Mouse (Mus musculus): ENCODE measurements around the gene Gstp3.
A peak's percentile ranks its signal among the peaks of the same experiment; 100 is the strongest.
"Not testable (repeated sequence)": the region's sequence is repeated elsewhere in the genome, so short reads cannot be mapped to it uniquely, and the experiment has no call there.

Gene Gstp3

GRCm38 (mm10) chr19:4072706-4073424 is 13.5 kb upstream of the Gstp3 start:
- Histone ChIP-seq H3K4me1 (replicated peaks; ENCODE audit: low read depth, low read length) (peaks cover 15% of the 10 kb centered on the region), H3K9me3 (ENCODE audit: low read length) (peaks cover 16% of the 10 kb centered on the region)

GRCm38 (mm10) chr19:4071406-4071805 is 12.0 kb upstream of the Gstp3 start:
- H3K4me3 ChIP-seq (replicated peaks; ENCODE audit: low read length) = no peak overlapping the region
- peaks cover 13% of the 10 kb centered on the region for H3K9me3 ChIP-seq (ENCODE audit: low read length)
- H3K4me1 ChIP-seq (replicated peaks; ENCODE audit: low read depth, low read length) = peaks cover 21% of the 10 kb centered on the region
- no peak for TF ChIP-seq NANOG (IDR thresholded peaks at IDR 0.05; ENCODE audit: borderline replicate concordance, low read length)
- no peak for TF ChIP-seq POU5F1 (IDR thresholded peaks at IDR 0.05; ENCODE audit: borderline replicate concordance, low read length)
- TF ChIP-seq CTCF (conservative IDR thresholded peaks at IDR 0.05; ENCODE audit: low read length) = no peak
- H3K27me3 ChIP-seq (ENCODE audit: insufficient read depth, low read length) = no peaks in the 10 kb centered on the region
- H3K36me3 ChIP-seq (ENCODE audit: insufficient read depth, low read length) = no peaks in the 10 kb centered on the region

More at GRCm38 (mm10) chr19:4072706-4073424, 13.5 kb upstream of the Gstp3 start:
- Histone ChIP-seq H3K27me3 (ENCODE audit: insufficient read depth, low read length) (no peaks in the 10 kb centered on the region), H3K36me3 (ENCODE audit: insufficient read depth, low read length) (no peaks in the 10 kb centered on the region), H3K4me3 (replicated peaks; ENCODE audit: low read length) (no peak overlapping the region)
- TF ChIP-seq CTCF (conservative IDR thresholded peaks at IDR 0.05; ENCODE audit: low read length) = no peak

DNA sequence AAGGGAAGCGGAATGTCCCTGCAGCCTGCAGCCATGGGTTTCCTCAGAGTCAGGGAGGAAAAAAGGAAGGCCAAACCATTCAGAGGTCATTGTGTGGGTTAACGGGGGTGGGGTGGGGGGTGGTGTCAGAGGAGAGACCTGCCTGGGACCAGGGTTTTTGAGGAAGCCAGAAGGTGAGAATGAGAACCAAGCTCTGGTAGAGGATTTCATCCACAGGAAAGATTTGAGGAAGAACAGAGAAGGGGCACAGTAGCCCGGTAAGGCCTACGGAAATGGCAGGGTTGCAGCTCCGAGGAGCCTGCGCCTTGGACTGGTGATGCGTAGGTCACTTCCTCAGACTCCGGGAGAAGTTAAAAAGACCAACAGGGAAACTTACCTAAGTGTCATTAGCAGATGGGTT is 11.4 kb upstream of the Gstp3 start:
- H3K4me3 ChIP-seq (replicated peaks; ENCODE audit: low read length) = 0 out of 2 replicates have a peak overlapping the region, but pooled peaks have one; percentile 17
- H3K27me3 ChIP-seq (ENCODE audit: insufficient read depth, low read length) = no peaks in the 10 kb centered on the region
- peaks cover 21% of the 10 kb centered on the region for H3K4me1 ChIP-seq (replicated peaks; ENCODE audit: low read depth, low read length)
- H3K36me3 ChIP-seq (ENCODE audit: insufficient read depth, low read length) = no peaks in the 10 kb centered on the region
- TF ChIP-seq NANOG (IDR thresholded peaks at IDR 0.05; ENCODE audit: borderline replicate concordance, low read length) = no peak
- no peak for TF ChIP-seq CTCF (conservative IDR thresholded peaks at IDR 0.05; ENCODE audit: low read length)
- no peak for TF ChIP-seq POU5F1 (IDR thresholded peaks at IDR 0.05; ENCODE audit: borderline replicate concordance, low read length)
- peaks cover 10% of the 10 kb centered on the region for H3K9me3 ChIP-seq (ENCODE audit: low read length)

GRCm38 (mm10) chr19:4070311-4070710 is 10.9 kb upstream of the Gstp3 start:
- 0 out of 2 replicates have a peak overlapping the region, but pooled peaks have one; percentile 17 for H3K4me3 ChIP-seq (replicated peaks; ENCODE audit: low read length)
- H3K9me3 ChIP-seq (ENCODE audit: low read length) = peaks cover 6% of the 10 kb centered on the region
- peaks cover 21% of the 10 kb centered on the region for H3K4me1 ChIP-seq (replicated peaks; ENCODE audit: low read depth, low read length)
- TF ChIP-seq NANOG (IDR thresholded peaks at IDR 0.05; ENCODE audit: borderline replicate concordance, low read length) (no peak), POU5F1 (IDR thresholded peaks at IDR 0.05; ENCODE audit: borderline replicate concordance, low read length) (no peak), CTCF (conservative IDR thresholded peaks at IDR 0.05; ENCODE audit: low read length) (no peak)
- H3K36me3 ChIP-seq (ENCODE audit: insufficient read depth, low read length) = no peaks in the 10 kb centered on the region
- H3K27me3 ChIP-seq (ENCODE audit: insufficient read depth, low read length) = no peaks in the 10 kb centered on the region

DNA sequence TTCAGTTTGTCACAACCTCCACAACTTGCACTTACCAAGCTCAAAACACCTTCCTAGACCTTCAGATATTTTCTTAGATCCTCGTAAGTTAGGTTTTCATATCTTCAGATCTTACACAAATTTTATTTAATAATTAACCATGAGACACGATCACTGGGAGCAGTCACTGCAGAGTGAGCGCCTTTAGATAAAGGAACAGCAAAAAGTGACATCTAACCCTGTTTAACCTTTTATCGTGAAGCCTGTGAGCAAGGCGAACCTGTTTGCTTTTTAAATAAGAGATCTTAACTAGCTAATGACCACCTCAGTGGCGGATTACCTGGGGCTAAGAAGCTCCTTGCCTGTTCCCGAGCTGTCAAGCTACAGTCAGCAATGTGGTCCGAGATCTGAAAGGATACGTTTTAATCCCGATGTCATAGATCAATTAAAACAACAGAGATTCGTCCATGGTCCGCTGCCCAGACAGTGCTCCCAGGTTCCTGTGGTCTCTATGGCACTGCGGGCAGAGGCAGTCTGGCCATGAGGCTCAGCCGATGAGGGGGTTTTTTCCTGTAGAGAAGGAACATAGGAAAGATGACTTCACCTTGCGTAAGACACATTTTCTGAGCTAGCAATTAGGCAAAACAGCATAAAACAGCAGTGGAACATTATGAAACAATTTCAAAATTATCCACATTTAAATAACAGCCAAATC is 9.5 kb upstream of the Gstp3 start:
- peaks cover 5% of the 10 kb centered on the region for H3K9me3 ChIP-seq (ENCODE audit: low read length)
- no peak overlapping the region for H3K4me3 ChIP-seq (replicated peaks; ENCODE audit: low read length)
- TF ChIP-seq POU5F1 (IDR thresholded peaks at IDR 0.05; ENCODE audit: borderline replicate concordance, low read length) = no peak
- TF ChIP-seq CTCF (conservative IDR thresholded peaks at IDR 0.05; ENCODE audit: low read length) = no peak
- TF ChIP-seq NANOG (IDR thresholded peaks at IDR 0.05; ENCODE audit: borderline replicate concordance, low read length) = no peak
- H3K36me3 ChIP-seq (ENCODE audit: insufficient read depth, low read length) = no peaks in the 10 kb centered on the region
- no peaks in the 10 kb centered on the region for H3K27me3 ChIP-seq (ENCODE audit: insufficient read depth, low read length)
- H3K4me1 ChIP-seq (replicated peaks; ENCODE audit: low read depth, low read length) = peaks cover 21% of the 10 kb centered on the region

DNA sequence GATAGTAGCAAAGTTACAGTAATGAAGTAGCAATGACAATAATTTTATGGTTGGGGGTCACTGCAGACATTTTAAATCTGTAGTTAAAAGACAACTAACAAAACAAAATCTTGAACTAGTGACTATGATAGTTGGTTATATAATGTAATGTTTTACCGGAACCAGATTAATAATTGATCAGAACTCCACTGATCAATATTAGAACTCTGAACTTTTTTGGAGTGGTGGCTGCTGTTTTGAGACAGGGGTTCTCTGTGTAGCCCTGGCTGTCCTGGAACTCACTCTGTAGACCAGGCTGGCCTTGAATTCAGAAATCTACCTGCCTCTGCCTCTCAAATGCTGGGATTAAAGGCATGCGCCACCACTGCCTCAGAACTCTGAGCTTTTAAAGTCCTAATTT is 8.9 kb upstream of the Gstp3 start:
- peaks cover 21% of the 10 kb centered on the region for H3K4me1 ChIP-seq (replicated peaks; ENCODE audit: low read depth, low read length)
- H3K27me3 ChIP-seq (ENCODE audit: insufficient read depth, low read length); H3K4me3 ChIP-seq (replicated peaks; ENCODE audit: low read length); H3K36me3 ChIP-seq (ENCODE audit: insufficient read depth, low read length); H3K9me3 ChIP-seq (ENCODE audit: low read length): not testable (repeated sequence)

GRCm38 (mm10) chr19:4066877-4067276 is 7.5 kb upstream of the Gstp3 start:
- Histone ChIP-seq H3K4me3 (replicated peaks; ENCODE audit: low read length) (no peak overlapping the region), H3K36me3 (ENCODE audit: insufficient read depth, low read length) (no peaks in the 10 kb centered on the region), H3K9me3 (ENCODE audit: low read length) (no peaks in the 10 kb centered on the region), H3K27me3 (ENCODE audit: insufficient read depth, low read length) (no peaks in the 10 kb centered on the region), H3K4me1 (replicated peaks; ENCODE audit: low read depth, low read length) (peaks cover 21% of the 10 kb centered on the region)
- no peak for TF ChIP-seq POU5F1 (IDR thresholded peaks at IDR 0.05; ENCODE audit: borderline replicate concordance, low read length)
- TF ChIP-seq CTCF (conservative IDR thresholded peaks at IDR 0.05; ENCODE audit: low read length) = no peak
- TF ChIP-seq NANOG (IDR thresholded peaks at IDR 0.05; ENCODE audit: borderline replicate concordance, low read length) = no peak

GRCm38 (mm10) chr19:4066280-4066679 is 6.9 kb upstream of the Gstp3 start:
- Histone ChIP-seq H3K9me3 (ENCODE audit: low read length) (no peaks in the 10 kb centered on the region), H3K4me3 (replicated peaks; ENCODE audit: low read length) (no peak overlapping the region), H3K36me3 (ENCODE audit: insufficient read depth, low read length) (no peaks in the 10 kb centered on the region), H3K27me3 (ENCODE audit: insufficient read depth, low read length) (no peaks in the 10 kb centered on the region), H3K4me1 (replicated peaks; ENCODE audit: low read depth, low read length) (peaks cover 21% of the 10 kb centered on the region)
- TF ChIP-seq NANOG (IDR thresholded peaks at IDR 0.05; ENCODE audit: borderline replicate concordance, low read length) = no peak
- TF ChIP-seq CTCF (conservative IDR thresholded peaks at IDR 0.05; ENCODE audit: low read length) = no peak
- no peak for TF ChIP-seq POU5F1 (IDR thresholded peaks at IDR 0.05; ENCODE audit: borderline replicate concordance, low read length)

DNA sequence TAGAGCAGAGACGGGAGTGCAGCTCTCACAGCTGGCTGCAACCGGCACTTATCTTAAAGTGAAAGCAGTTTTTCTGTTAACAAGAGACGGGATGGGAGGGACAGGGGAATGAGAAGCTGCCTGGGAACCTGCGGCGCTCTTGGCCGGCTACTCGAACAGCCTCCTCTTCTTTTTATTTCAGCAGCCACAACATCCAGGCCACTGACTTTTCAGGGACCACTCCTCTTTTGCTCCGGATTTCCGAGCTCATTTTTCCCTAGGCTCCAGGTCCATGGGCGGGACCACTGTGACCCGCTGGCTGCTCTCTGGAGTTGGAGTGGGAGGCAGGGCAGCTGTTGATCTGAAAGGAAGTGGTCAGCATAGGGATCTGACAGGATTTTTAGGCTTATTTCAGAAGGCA is 5.1 kb upstream of the Gstp3 start:
- H3K9me3 ChIP-seq (ENCODE audit: low read length) = not testable (repeated sequence)

DNA sequence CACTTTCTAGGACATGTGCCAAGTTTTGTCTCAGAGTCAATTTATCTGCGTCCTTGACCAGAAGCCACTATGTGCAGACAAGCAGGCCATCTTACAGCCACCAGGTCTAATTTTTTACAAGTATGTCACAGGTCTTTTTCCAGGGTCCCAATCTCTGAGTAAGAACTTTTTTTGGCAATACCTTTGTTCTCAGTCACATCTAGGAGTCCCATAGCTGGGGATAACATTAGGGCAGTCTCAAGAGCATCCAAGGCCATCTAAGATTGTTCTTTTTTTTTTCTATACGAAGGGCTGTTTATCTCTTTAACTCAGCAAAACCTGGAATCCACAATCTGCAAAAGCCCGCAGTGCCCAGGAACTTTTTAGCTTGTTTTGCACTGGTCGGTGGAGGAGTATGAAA is 4.0 kb upstream of the Gstp3 start:
- H3K4me3 ChIP-seq (replicated peaks; ENCODE audit: low read length); H3K36me3 ChIP-seq (ENCODE audit: insufficient read depth, low read length); H3K9me3 ChIP-seq (ENCODE audit: low read length); H3K27me3 ChIP-seq (ENCODE audit: insufficient read depth, low read length): not testable (repeated sequence)
- peaks cover 33% of the 10 kb centered on the region for H3K4me1 ChIP-seq (replicated peaks; ENCODE audit: low read depth, low read length)

More for the DNA sequence above, 5.1 kb upstream of the Gstp3 start:
- not testable (repeated sequence) for H3K4me3 ChIP-seq (replicated peaks; ENCODE audit: low read length); H3K36me3 ChIP-seq (ENCODE audit: insufficient read depth, low read length); H3K27me3 ChIP-seq (ENCODE audit: insufficient read depth, low read length)
- H3K4me1 ChIP-seq (replicated peaks; ENCODE audit: low read depth, low read length) = peaks cover 21% of the 10 kb centered on the region
